Mouse (Mus musculus): Measurements from ENCODE around the gene Rsg1.
A peak's percentile ranks its signal among the peaks of the same experiment; 100 is the strongest.

The Rsg1 gene

DNA sequence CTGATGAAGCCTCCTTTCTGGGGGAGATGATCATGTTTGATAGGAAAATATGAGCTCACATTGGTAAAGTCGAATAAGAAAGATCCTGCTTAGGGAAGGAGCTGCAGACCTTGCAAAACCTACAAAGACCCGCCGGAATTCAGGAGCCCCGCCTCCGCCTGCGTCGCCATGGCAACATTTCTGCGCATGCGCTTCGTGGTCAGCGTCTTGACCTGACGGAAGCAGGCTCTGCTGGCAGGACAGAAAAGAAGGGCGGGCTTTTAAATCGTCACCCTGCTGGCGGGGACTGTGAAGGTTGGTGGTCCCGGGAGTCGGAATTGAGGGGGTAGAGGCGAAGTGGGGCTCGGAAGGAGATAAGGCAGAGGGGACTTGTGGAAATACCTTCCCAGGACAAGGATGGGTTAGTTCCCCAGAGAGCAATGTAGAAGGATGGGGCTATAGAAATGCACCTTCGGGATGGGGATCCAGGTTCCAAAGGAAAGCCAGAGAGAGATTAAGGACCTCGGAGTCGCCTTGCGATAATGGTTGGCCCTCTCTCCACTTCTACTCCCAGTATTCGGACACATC lies at the start of gene Rsg1:
TSS of gene Rsg1 (plus strand) at position 187 of the 567 bp plus-strand sequence.
- peak; percentile 87 to 95 for DNase-seq (ENCODE audit: low spot score in 2 of 2)

- DNase-seq (ENCODE audit: low spot score in 2 of 2) = no peak
Observed at GRCm38 (mm10) chr4:141165744-141166292, 47.9 kb upstream of the Rsg1 start.

GRCm38 (mm10) chr4:141167156-141167555 lies 46.6 kb upstream of the Rsg1 start:
- DNase-seq (ENCODE audit: low spot score in 2 of 2) = no peak

DNA sequence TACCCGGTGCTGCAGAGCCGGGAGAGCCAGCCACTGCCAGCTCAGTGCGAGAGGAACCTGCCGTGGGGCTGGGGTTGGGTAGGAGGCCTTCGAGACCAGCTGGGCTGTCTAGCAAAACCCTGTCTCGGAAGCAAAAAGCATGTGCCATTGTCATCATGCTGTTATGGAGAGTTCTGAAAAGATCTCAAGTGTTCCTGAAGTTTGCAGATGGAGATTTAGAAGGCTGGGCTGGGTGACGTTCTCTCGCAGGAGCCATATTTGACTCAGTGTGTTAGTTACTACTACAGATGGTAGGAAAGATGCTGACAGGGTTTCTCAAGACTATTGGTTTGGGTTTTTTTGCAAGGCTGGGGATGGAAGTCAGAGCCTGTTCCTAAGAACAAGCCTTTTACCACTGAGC lies 41.6 kb upstream of the Rsg1 start:
- DNase-seq (ENCODE audit: low spot score in 2 of 2) = no peak

- DNase-seq (ENCODE audit: low spot score in 2 of 2) = no peak
Observed at GRCm38 (mm10) chr4:141175783-141176182, 38.0 kb upstream of the Rsg1 start.

DNA sequence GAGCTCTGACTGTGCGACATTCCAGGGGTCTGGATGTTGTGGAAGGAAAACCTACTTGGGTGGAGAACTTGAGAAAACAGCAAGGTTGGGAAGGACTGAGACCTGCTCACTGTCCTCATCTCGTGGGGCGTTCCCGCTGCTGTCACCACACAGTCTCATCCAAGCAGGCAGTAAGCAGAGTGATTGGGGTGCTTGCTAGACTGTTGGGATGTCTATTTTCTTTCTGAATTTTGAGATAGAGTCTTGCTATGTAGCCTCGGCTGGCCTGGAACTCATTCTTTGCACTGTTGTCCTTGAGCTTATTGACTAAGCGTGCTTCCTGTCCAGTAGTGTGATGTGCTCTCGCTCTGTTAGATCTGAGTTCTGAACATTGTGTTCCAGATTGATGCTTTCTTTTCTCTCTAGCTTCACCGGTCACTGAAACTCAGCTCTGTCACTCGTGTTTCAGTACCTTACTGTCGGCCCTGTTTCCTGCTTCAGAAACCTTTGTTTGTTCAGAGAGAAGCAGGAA lies 37.4 kb upstream of the Rsg1 start:
- DNase-seq (ENCODE audit: low spot score in 2 of 2) = no peak

GRCm38 (mm10) chr4:141178500-141178899 lies 35.3 kb upstream of the Rsg1 start:
- no peak for DNase-seq (ENCODE audit: low spot score in 2 of 2)

GRCm38 (mm10) chr4:141180831-141181230 lies 32.9 kb upstream of the Rsg1 start:
- no peak for DNase-seq (ENCODE audit: low spot score in 2 of 2)

- DNase-seq (ENCODE audit: low spot score in 2 of 2) = no peak
Observed at GRCm38 (mm10) chr4:141181981-141182380, 31.8 kb upstream of the Rsg1 start.

DNA sequence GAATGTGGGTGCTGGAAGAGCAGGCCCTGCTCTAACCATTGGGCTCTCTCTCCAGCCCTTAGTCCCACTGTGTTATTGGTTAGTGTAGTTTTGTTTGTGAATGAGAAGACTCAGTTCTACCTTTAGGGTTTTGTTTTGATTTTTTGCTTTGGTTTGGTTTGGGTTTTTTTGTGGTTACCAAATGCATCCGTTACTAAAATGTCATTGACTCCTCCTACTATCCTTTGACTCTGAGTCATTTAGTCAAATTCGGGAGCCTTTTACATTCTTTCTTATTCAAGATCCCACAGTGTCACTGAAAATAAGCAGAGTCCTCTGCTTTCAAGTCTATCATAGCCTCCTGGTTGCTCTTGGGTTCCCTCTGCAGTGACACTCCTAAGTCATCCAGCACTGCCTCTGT lies 29.8 kb upstream of the Rsg1 start:
- DNase-seq (ENCODE audit: low spot score in 2 of 2) = no peak

GRCm38 (mm10) chr4:141184426-141184825 lies 29.3 kb upstream of the Rsg1 start:
- DNase-seq (ENCODE audit: low spot score in 2 of 2) = no peak

DNA sequence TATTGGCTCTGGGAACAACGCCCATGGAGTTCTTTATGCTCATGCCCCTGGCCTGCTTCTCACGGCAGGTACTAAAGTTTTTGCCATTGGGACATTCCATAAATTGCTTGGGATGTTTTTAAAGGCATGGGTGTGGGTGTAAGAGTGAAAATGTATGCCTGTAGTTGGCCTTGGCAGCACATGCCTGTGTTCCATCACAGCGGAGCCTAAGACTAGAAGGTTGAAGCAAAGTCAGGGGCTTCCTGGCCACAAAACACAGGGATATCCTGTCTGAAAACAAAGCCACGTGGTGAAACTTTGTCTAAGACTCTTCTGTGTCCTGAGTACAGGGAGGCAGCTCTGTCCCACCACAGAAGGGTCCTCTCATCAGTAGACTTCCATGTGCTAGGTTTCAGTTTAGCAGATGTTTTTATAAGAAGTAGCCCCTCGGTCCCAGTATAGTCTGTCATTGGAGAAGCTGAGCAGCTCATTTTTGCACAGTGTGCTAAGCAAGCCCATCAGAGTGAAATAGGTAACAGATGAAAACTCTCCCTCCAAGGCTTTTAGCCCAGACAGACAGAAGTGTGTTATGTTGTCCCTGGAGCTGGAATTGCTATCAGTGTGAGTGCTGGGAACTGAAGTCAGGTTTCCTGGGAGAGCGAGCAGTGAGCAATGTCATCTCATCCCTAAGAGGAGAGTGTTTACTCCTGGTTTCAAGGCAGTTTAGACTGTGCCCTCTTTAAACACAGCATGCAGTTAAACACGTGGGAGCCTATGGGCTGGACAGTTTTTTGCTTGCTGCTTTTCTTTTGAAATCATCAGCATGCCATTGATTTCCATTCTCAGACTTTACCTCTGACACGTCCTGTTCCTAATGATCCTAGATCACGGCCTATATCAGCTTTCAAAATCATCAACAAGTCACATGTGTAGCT lies 26.6 kb upstream of the Rsg1 start:
- no peak for DNase-seq (ENCODE audit: low spot score in 2 of 2)

DNA sequence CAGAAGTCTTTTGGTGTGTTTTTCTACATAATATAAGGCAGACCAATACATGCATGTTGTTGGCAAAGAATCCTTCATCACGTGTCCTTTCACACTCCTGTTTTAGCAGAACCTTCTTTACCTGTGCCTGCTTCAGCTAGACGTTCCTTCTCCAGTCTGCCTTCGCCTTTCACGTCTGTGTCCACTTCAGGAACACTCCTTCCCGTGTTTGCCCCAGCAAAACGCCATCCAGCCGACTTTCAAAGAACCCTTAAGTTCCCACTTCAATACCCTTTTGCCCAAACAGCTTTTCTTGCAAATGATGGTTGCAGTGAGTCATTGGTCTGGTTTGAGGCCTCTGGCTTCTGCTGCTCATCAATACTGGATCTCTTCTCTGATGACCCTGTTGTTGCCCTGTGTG lies 22.5 kb upstream of the Rsg1 start:
- no peak for DNase-seq (ENCODE audit: low spot score in 2 of 2)

DNA sequence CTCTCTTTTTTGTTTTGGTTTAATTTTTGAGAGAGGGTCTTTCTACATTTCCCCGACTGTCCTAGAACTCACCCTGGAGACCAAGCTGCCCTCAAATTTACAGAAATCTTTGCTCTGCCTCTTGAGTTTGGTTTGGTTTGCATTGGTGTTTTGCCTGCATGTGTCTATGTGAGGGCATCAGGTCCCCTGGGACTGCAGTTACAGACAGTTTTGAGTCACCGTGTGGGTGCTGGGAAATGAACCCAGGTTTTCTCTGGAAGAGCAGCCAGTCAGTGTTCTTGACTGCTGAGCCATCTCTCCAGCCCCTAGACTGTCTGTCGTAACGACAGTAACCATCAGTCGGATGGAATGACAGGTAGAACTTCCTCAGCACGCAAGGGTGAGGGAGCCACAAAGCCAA lies 19.2 kb upstream of the Rsg1 start:
- DNase-seq (ENCODE audit: low spot score in 2 of 2) = no peak

- no peak for DNase-seq (ENCODE audit: low spot score in 2 of 2)
Observed at GRCm38 (mm10) chr4:141196981-141197685, 16.6 kb upstream of the Rsg1 start.

DNA sequence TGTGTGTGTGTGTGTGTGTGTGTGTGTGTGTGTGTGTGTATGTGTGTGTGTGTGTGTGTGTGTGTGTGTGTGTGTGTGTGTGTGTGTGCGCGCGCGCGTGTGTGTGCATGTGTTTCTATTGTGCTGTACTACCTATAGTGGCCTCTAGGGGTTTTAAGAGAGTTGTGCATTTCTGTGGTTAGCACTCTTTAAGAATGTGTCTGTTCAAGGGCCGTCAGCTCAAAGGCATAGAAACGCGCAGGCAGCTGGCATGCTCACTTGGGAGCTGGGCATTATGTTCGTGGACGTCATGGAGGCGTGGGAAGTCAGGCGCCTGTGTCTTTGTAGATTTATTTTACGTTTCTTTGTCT lies 16.1 kb upstream of the Rsg1 start:
- no peak for DNase-seq (ENCODE audit: low spot score in 2 of 2)

DNA sequence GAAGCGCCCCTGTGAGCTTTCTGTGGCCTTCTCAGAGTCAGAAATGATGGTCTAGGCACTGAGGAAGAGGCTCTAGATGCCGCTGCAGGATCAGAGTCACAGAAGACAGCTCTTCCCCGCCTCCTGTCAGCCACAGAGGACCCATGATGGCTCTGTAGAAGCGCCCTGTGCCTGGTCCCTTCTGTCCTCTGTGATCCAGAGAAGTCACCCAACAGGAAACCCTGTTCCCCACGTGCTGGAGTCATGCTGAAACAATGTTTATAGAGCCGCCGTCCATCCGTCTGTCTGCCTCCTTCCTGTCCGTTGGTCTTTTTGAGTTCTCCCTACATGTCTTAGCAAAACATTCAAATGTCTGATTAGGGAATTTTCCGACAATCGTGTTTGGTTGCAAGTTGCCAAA lies 12.8 kb upstream of the Rsg1 start:
- DNase-seq (ENCODE audit: low spot score in 2 of 2) = no peak

- DNase-seq (ENCODE audit: low spot score in 2 of 2) = no peak
Observed at GRCm38 (mm10) chr4:141202192-141202591, 11.6 kb upstream of the Rsg1 start.

- DNase-seq (ENCODE audit: low spot score in 2 of 2) = peak; percentile 33 to 34
Observed at GRCm38 (mm10) chr4:141204580-141205061, 9.1 kb upstream of the Rsg1 start.

DNA sequence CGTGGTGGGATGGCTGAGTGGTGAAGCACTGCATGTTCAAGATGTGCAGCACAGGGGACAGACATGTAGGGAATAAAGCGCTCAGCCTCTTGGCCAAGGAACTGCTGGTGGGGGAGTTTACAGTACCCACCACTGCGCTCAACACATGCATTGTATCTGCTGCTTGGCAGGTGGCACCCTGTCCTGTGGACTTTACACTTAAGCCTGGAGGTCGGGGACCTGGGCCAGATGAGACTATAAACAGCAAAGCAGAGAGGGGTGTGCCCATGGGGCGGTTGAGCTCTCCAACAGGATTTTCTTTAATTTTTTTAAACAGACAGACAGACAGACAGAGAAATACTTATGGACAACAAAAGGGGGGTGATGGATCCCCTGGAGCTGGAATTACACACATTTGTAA lies 6.7 kb upstream of the Rsg1 start:
- no peak for DNase-seq (ENCODE audit: low spot score in 2 of 2)

GRCm38 (mm10) chr4:141210524-141211219 lies 3.1 kb upstream of the Rsg1 start:
- no peak for DNase-seq (ENCODE audit: low spot score in 2 of 2)

Measured in frontal cortex, postnatal 10 days (tissue).